Mouse (Mus musculus) left cerebral cortex, postnatal 14 days (tissue): Measurements from ENCODE around the gene Pdp2. TPM values are rescaled to one million over a fixed set of nuclear protein-coding genes. Genes with fewer than 3 reads are reported as not detected.

Source experiments
- DNase-seq, 2 experiments: peaks; one replicate each; pipeline ENCODE4 v3.0.0; 2021 to 2022; ENCODE audit warnings: low spot score in 2 of 2, mixed read lengths in 1 of 2
- intact Hi-C: fragments of 180-260 bp; cut with DNase I; formaldehyde crosslinking; loops from one replicate; pipeline ENCODE4 v1.15.1; 2025
- total RNA-seq, 2 experiments: library from RNA; stranded (reverse); gene quantifications; 2 replicates each; pipeline ENCODE4 v1.2.3; 2021

The Pdp2 gene
- total RNA-seq, 2 experiments from 2014 or later = 8.8 to 9.0 TPM

DNA sequence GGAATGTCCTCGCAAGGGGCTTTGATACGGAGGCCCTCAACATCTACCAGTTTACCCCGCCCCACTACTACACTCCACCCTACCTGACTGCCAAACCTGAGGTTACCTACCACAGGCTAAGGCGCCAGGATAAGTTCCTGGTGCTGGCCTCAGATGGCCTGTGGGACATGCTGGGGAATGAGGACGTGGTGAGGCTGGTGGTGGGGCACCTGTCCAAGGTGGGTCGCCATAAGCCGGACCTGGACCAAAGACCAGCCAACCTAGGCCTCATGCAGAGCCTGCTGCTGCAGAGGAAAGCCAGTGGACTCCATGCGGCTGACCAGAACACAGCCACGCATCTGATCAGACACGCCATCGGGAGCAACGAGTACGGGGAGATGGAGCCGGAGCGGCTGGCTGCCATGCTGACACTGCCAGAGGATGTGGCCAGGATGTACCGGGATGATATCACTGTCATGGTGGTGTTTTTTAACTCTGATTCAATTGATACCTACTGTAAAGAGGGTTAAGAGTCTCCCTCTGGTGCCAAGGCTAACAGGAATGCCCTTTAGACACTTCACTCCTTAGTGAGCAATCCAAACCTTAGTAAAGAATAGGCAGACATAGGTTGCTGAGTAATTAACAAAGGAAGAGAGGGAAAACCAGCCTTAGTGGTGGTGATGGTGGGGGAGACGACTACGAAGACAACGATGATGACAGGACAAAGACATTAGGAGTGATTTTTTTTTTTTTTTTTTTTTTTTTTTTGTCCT lies 3.5 kb downstream of the Pdp2 start:
- intact Hi-C loops = no loop called here
- DNase-seq = no peak

DNA sequence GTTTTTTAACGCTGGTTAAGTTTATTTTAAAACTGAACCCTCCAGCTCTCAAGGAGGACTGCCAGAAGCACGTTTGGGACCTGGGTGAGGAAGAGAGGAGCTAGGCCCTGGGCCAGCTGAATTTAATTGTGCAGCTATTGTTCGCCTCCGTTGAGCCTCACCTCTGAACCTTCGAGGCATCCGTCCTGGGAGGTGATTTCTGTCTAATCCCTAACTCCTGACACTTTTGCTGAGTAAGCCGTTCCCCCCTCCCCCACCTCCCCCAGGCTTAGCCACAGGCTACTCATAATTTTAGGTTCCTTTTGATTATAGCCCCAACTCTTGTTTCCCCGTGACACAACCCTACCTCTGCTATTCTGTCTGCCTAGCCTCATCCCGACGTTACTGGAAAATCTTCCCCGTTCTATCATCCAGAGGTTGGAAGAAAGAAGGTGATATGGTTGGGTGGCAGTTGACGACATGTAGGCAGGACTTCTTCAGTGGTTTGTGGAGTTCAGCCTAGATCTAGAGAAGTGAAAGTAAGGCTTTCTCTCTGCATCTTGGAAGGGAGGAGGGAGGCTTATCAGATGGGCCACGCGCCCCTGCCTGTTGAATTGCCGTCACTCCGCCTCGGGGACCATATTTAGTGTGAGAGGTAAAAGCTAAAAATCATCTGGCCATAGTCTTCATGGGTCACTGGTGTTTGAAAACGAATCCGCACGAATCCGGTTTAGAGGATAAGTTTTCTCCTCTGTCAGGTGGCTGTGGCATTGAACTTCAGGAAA lies 4.7 kb downstream of the Pdp2 start:
- intact Hi-C loops = no loop called here
- no peak for DNase-seq

DNA sequence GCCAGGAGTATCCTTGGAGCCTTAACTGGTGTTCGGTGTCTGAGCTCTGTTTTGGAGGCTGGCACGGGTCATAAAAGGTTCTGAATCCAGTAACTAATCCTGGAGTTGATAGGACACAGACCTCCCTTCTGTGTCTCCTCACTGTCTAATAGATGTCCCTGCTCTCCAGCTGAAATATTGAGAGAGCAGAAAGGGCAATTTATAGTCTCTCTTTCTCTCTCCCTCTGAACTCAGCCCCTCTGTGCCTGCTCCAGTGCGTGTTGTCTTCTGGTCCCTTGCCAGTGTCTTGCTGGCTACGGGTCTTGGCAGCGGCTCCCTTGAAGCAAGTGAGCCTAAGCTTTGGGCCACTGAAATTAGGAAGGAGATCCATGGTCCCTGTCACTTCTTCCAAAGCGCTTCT lies 6.4 kb downstream of the Pdp2 start:
- intact Hi-C loops = no loop called here
- DNase-seq = no peak

DNA sequence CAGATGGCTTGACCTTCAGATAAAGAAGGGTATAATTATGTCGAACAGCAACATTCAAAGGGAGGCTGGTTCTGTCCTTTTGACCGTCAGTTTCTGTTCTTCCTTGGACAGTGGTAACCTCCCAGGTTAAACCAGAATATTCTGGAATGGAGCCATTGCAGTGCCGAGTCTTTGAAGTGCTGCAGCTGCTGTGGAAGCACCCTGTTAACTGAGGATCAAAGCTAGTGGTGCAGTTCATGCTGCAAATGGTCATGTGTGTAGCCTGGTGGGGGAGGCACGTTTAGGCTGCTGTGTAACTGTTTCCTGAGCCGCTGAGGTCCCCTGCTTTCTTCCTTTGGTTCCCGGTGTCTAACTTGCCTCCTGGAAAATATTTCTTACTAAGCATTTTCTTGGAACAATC lies 7.2 kb downstream of the Pdp2 start:
- no peak for DNase-seq
- intact Hi-C loops = no loop called here

DNA sequence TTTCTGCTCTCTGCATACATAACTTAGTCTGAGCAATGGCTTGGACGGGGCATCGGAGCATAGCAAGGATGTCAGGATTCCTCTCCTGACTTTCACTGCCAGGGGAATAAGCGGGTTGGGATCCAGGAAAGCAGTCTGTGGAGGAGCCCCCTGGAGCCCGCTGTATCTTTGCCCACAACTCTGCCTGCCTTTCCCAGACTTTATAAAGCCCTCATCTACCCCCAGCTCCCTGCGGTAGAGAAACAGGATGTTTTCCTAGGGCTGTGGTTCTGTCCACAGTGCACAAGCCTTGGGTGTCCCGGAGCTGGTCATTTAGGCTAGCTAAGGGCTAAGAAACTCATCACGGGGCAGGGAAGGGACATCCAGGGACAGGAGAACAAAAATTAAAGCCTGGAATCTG lies 10.1 kb downstream of the Pdp2 start:
- DNase-seq = no peak
- intact Hi-C loops = loop anchor here (5.0 kb wide), 1 partner anchor 41 kb away; the partner anchor contains the start of gene Ciao2b

DNA sequence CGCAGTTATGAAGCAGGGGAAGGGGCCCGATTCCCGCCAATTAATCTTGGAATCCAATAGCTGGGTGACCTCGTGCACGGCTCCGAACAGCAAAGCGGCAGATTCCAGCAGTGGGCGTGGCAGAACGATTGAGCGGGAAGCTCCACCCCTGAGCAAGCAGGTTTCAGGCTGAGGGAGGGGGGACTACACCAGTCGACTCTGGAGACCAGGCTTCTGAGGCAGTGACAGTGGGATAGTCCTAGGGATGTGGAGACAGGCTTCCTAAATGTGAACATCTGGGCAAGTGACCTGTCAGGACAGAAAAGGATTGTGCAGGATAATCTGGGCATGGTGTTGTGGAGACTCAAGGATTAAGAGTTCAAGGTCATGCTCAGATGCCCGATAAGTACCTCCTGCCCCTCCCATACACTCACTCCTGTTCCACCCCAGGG lies 10.7 kb downstream of the Pdp2 start:
- DNase-seq = no peak
- intact Hi-C loops = loop anchor here (5.0 kb wide), 1 partner anchor 40 kb away; the partner anchor contains the start of gene Ciao2b

DNA sequence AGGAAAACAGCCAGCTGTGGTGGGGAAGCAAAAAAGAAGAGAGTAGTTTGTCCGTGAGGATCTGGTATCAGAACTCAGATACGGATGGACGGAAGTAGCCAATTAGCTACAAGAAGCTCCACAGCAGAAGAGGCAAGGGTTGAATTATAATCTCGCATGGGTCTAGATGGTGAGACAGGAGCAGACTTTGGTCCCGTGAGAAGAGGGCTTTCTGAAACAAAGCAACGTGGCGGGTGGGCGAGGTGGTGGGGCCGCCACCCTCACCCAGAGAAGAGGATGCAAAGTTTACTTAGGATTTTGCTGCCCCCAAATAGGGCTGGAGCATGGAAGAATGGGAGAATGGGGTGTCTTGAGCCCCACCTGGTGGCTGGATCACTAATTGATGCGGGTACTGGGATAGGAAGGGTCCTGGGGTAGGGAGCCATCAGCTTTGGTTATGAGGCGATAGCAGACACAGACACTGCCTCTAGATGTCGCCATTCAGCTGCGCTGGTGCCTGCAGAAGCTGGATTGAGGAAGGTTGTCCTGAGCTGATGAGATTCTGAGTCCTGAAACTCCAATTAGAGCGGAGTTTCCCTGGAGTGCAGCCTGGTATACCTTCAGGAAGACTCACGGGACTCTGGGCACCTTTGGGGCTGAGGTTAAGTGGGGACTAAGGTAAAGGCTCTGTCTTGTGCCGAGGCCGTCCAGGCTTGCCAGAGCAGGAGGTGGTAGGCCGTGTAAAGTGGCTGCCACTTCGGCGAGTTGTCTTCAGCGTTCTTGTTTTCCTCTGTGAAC lies 11.4 kb downstream of the Pdp2 start:
- intact Hi-C loops = loop anchor here (5.0 kb wide), 1 partner anchor 40 kb away; the partner anchor contains the start of gene Ciao2b

DNA sequence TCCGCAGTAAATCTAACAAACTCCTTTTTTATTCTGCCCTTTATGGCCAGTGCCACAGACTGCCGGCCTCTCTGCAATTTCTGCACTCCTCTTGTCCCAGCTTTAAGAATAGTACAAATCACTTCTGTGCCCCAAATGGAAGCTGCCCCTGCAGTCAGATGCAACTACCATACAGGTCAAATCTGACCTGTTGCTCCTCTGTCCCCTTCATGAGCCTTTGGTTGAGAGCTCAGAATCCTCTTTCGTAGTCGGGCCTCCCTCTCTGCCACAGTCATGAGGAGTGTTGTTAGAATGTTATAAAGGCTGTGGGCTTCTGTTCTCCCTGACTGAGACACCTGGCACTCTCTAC lies 12.0 kb downstream of the Pdp2 start:
- DNase-seq = no peak
- intact Hi-C loops = loop anchor here (5.0 kb wide), 1 partner anchor 39 kb away; the partner anchor contains the start of gene Ciao2b

More for the DNA sequence above, 11.4 kb downstream of the Pdp2 start:
- DNase-seq = peak; percentile 87 to 90

DNA sequence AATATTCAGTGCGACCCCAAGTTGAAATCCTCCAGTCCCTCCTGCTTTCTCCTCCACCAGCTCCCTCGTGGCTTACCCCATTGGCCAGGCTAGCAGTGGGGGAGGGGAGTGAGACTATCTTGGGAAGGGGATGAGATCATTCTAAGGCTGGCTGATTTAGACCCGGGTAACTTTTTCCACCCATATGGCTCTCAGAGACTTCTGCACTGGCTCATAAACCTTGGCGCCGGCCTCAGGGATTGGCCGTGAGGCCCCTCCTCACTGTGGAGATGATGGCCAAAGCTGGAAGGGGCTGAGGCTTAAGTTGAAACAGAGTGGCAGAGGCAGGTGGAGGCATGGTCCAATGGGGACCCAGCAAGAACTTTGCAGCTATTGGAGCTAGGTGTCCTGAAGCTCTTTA lies 15.1 kb downstream of the Pdp2 start:
- DNase-seq = peak in 1 of 2 experiments; percentile 32
- intact Hi-C loops = no loop called here

DNA sequence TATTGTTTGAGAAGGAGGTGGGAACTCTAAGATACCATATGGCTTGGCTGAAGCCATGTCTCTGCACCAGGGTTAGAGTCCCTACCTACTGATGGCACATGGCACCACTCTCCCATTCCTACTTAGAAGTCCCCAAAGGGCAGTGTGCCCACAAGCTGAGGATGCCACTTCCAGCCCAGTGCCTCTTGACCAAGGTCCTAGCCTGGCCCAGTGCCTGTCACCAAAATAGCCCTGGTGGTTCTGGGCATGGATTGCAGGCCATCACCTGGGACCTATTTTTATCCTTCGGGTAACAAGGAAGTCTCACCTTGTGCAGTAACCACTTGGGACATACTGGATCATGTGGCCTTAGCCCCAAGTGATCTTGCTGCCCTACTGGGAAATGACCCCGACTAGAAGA lies 16.7 kb downstream of the Pdp2 start:
- intact Hi-C loops = no loop called here

DNA sequence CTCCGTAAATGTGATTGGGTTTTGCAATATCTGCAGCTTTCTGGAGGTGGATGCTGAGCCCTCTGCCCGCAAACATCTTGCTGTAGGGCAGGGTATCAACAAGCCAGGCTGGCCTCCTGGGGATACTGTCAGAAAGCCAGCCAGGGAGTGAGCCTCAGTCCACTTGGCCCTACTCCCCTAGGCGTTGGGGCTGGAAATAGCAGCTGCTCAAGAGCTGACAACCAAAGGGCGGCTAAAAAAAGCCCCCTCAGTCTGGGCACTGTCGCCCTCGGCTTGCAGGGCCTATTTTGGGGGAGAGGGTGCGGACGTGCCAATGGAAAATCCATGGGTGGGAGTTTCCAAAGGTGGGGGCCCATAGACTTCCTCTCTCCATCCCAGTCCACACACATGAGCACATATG lies 18.0 kb downstream of the Pdp2 start:
- no peak for DNase-seq
- intact Hi-C loops = no loop called here

More for the DNA sequence above, 16.7 kb downstream of the Pdp2 start:
- DNase-seq = no peak

DNA sequence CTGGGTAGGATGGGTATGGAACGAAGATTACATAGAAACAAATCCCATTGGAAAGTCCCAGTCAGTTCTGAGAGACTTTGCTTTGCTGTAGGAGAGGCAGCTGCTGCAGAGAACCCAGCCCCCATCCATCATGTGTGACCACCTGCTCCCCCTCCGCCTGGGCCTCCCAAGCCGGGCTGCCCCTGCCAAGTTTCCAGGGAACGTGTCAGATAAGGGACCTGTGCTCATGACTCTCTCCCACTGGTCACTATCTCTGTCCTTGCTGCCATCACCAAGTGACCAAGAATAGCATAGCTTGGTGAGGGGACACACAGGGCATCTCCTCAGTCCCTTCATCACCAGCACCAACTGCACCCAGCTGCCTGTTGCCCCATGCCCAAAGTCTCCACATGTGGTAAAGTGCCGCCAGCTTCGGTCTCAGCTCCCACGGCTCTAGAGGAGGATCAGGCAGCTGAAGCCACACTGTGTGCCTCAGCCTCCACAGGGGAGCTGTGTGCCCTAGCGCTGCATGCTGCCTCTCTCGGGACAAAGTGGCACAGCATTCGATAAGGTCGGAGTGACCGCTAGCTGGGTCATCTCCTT lies 19.0 kb downstream of the Pdp2 start:
- intact Hi-C loops = no loop called here

DNA sequence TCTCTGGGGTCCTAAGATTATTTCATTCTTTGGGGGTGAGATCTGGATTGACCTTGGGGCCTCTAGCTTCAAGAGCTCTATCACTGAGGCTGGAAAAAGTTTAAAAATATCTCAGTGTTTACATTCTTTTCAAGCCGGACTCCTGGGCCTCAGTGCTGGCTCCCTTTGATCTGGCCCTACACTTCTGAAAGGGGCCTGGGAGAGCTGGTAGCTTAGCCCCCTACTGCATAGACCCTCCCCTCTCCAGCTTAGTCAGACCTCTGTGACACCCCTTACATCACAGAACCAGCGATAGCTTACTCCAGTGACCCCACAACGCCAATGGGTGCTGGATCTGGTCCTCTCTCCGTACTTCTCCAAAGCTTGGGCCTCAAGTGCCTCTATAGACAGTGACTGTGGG lies 20.4 kb downstream of the Pdp2 start:
- DNase-seq = no peak
- intact Hi-C loops = no loop called here

More for the DNA sequence above, 19.0 kb downstream of the Pdp2 start:
- DNase-seq = no peak

DNA sequence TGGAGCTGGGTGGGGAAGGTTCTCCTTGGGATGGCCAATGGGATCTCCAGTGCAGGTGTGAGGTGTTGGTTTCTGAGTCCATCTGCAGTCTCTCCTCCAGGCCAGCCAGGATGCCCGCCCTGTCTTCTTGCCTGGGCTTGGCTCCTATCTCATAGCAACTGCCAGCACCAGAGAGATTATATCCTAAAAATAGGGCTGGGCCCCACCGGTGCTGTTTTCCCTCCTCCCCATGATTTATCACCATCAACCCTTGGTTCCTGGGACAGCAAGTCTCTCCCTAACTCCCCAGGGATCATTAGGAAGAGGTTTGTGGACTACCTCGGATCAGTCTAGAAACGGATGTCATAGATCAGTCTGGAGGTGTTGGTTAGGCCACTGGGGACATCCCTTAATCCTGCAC lies 21.9 kb downstream of the Pdp2 start:
- intact Hi-C loops = no loop called here
- DNase-seq = no peak

DNA sequence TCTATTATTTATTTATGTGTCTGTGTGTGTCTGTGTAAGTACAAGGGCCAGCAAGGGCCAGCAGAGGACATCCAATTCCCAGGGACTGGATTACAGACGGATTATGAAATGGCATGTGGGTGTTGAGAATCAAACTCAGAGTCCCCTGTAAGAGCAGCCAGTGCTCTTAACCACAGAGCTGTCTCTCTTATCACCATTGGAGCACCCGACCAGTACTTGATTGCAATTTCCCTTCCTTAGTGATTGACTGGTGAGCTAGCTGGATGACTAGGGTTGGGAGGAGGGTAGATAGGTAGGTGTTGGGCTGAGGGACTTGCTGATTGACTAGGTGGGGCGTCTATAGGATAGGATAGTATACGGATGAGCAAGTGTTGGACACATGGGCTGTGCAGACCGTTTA lies 29.5 kb downstream of the Pdp2 start:
- DNase-seq = no peak
- intact Hi-C loops = no loop called here

DNA sequence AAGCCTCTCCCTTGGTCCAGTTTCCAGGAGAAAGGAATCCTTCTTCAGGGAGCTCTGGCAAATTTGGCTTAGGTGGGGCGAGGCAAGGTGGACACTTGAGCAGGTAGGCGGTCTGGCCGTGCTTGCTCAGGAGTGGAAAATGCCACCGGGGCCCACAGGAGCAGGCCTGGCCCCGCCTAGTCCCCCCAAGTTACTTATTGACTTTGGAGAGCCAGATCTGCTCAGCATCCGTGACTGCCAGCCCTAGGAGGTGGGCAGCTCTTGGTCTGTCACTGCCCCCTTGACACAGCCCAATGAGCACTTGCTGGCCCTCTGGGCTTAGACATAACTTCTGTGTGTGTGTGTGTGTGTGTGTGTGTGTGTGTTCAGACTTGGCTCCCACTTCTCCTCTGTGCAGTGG lies 32.9 kb downstream of the Pdp2 start, which contains the start of gene Cdh16:
Cdh16 (minus strand) TSS at position 236 of the 400 bp plus-strand sequence.
- intact Hi-C loops = no loop called here
- no peak for DNase-seq

DNA sequence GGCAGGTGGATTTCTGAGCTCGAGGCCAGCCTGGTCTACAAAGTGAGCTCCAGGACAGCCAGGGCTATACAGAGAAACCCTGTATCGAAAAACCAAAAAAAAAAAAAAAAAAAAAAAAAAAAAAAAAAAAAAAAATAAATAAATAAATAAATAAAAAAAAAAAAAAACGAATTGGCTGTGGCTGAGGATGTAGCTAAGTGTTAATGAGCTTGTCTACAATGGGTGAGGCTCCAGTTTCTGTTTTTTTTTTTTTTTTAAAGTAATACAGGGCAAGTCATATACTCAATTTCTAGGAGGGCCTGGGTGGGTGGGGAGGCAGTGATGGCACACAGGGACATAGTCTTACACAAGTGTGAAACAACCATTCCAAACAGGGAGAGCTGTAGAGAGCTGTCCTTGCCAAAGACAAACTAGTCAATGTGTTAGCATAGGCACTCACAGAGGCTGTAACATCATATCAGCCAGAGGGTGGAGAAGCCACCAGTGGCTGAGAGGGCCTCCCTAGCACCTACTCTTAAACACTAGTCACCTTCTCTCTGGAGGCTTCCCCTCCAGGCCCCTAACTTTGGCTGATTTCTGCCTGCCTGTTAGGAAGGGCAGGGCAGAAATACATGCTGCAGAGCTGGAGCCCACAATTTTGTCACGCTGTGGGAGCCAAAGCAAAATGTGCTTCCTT lies 36.0 kb downstream of the Pdp2 start:
- no peak for DNase-seq
- intact Hi-C loops = no loop called here

DNA sequence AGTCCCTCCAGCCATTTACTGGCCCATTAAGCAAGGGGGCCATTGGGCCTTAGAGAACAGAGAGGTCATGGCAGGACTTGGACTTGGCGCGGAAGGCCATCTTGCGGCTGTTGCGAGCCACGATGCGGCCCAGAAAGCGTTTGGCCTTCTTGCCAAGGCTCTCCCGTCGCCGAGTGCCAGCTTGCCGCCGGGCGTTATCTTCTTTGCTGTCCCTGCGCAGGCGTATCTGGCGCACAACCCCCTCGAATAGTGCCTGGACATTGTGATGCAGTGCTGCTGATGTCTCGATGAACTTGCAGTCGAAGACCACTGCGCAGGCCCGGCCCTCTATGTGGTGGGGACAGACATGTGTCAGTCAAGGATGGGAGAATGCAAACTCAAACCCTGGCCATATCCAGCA lies 37.2 kb downstream of the Pdp2 start:
- intact Hi-C loops = no loop called here
- DNase-seq = no peak
